16 mouse cellular contexts compared by ENCODE assay signal in genomic region chr9:59143610-59144009, GRCm38 (mm10).
"Had no signal": no experiment of that assay in that cellular context is flagged by ENCODE, and none has a peak within 500 bp of the region (broad histone marks: within the 10 kb centered on the region; RNA-seq: fewer than 3 reads in every experiment).

No protein-coding gene starts in this region.

- H3K4me1 ChIP-seq: kidney, embryonic 15.5 days; liver, embryonic 13.5 days; midbrain, embryonic 12.5 days; midbrain, embryonic 15.5 days; neural tube, embryonic 12.5 days; neural tube, embryonic 15.5 days had no signal

- ATAC-seq: lung, postnatal 0 days; midbrain, embryonic 15.5 days had no signal

- H3K27me3 ChIP-seq: kidney, embryonic 15.5 days; liver, embryonic 13.5 days; midbrain, embryonic 12.5 days; midbrain, embryonic 15.5 days; neural tube, embryonic 15.5 days had no signal

- H3K27ac ChIP-seq: kidney, embryonic 15.5 days; liver, embryonic 13.5 days; macrophage; midbrain, embryonic 12.5 days; midbrain, embryonic 15.5 days; neural tube, embryonic 12.5 days; neural tube, embryonic 15.5 days had no signal

- H3K4me2 ChIP-seq: kidney, embryonic 15.5 days; liver, embryonic 13.5 days; lung, embryonic 14.5 days; midbrain, embryonic 12.5 days; midbrain, embryonic 15.5 days; neural tube, embryonic 12.5 days; neural tube, embryonic 15.5 days had no signal

- H3K36me3 ChIP-seq: kidney, embryonic 15.5 days; liver, embryonic 13.5 days; midbrain, embryonic 12.5 days; midbrain, embryonic 15.5 days; neural tube, embryonic 12.5 days; neural tube, embryonic 15.5 days had no signal

- H3K9me3 ChIP-seq: kidney, embryonic 15.5 days; liver, embryonic 13.5 days; midbrain, embryonic 12.5 days; midbrain, embryonic 15.5 days; neural tube, embryonic 12.5 days; neural tube, embryonic 15.5 days had no signal

- H3K9ac ChIP-seq: kidney, embryonic 15.5 days; liver, embryonic 13.5 days; lung, embryonic 14.5 days; midbrain, embryonic 12.5 days; midbrain, embryonic 15.5 days; neural tube, embryonic 12.5 days; neural tube, embryonic 15.5 days had no signal

- H3K4me3 ChIP-seq: kidney, embryonic 15.5 days; liver, embryonic 13.5 days; midbrain, embryonic 12.5 days; midbrain, embryonic 15.5 days; neural tube, embryonic 12.5 days; neural tube, embryonic 15.5 days had no signal

- DNase-seq: kidney, adult 11 months; kidney, adult 8-10 months; kidney, postnatal 10 days; kidney, postnatal 36 days; layer of hippocampus, postnatal 36 days; liver, embryonic 13.5 days; lung, embryonic 14.5 days; retina, postnatal 1 day; thymus, postnatal 25 days had no signal
